Mouse (Mus musculus) ovary, postnatal 36 days (tissue): ENCODE data around the gene Ccdc106.
A peak's percentile ranks its signal among the peaks of the same experiment; 100 is the strongest.
"Not testable (repeated sequence)": the region's sequence is repeated elsewhere in the genome, so short reads cannot be mapped to it uniquely, and the experiment has no call there.

Experiments
- DNase-seq: peaks from one replicate; pipeline ENCODE4 v3.0.0; 2022; ENCODE audit warnings: low spot score, mixed read lengths

Gene Ccdc106

DNA sequence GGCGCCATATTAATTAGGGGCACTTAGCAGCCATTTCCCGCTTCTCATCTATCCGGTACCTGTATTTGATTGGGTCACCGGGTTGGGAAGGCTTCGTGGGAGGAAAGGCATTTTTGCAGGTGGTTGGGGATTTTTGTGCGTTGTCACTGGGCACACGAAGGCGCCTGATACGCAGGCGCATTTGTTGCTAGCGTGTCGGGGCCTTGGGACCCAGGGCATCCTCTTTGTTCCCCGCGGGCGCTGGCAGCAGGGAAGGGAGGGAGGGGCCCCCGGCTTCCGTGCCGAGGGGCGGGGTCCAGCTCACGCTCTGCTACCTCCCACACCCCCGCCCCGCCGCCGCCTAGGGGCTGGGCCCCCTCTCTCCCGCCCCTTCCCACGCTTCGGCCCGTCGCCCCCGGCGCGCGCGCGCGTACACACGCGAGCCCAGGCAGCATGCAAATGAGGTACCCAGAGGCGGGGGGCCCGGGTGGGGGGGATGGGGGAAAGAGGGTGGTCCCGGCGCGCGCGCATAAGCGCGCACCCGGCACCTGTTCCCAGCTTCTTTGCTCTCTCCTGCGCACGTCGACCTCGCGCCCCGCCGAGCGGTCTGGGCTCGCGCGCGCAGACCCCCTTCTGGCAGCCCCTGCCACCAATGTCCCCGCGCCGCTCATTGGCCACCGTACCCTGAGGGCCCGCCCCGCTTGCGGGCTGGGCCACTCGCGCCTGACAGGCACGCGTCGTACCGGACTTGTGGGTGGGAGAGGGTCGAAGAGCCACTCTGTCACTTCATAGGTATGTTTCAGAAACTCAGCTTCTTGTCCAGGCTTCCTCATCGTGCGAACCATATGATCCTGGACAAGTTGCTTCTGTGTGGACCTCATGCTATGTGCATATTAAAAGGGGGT, 5.0 kb upstream of the Ccdc106 start, which contains the start of gene Gm44973:
TSS of gene Gm44973 (plus strand) at position 379 of the 884 bp plus-strand sequence.
- peak; percentile 95 for DNase-seq

DNA sequence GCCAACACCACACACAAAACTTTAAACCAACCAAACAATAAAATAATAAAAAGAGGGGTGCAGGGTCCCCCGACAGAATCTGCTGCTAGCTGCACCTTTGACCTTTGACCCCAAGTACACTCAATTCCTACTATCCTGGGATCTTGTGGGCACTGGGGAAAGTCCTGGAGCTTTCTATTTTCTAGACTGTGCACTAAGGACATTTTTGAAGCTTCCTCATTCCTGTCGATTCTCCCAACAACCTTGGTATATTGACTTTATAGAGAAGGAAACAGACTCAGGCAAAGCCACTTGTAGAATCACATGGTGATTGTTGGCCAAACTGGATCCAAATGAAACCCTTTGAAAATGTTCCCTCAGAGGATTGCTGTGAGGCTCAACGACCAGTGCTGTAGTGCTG, 4.3 kb upstream of the Ccdc106 start:
- DNase-seq = no peak

GRCm38 (mm10) chr7:5016920-5017319, 3.4 kb upstream of the Ccdc106 start:
- DNase-seq = no peak

GRCm38 (mm10) chr7:5017352-5017751, 3.0 kb upstream of the Ccdc106 start:
- DNase-seq = no peak

- no peak for DNase-seq
These were observed 2.4 kb upstream of the Ccdc106 start for GRCm38 (mm10) chr7:5017931-5018330.

DNA sequence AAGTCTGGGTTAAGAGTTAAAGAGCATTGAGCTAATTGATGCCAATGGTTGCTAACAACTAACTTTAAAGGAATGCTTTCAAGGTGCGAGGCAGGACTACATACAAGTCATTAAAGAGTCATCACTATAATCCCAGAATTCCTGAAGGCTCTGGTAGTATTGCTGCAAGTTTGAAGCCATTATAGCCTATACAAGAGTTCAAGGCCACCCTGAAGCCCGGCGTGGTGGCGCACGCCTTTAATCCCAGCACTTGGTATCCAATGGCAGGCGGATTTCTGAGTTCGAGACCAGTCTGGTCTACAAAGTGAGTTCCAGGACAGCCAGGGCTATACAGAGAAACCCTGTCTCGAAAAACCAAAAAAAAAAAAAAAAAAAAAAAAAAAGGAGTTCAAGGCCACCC, 777 bp upstream of the Ccdc106 start:
- not testable (repeated sequence) for DNase-seq

GRCm38 (mm10) chr7:5020685-5021084, 332 bp downstream of the Ccdc106 start:
- no peak for DNase-seq

DNA sequence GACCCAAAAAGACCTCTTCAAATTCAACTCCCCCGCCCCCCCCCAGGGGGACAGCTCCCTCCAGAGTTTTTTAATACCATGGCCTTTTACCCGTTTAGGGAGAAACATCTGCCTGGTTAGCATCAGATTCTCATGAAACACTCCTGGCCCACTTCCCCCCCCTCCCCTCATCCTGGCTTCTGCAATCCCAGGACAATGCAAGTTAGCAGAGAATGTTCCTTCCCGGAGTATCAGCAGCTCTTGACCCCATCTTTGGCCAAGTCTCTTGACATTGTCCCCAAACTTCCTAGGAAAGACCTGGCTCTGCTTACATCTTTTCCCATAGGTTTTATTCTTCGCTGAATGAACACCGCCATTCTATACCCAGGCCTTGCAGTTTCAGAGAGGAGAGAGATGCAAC, 844 bp downstream of the Ccdc106 start:
- no peak for DNase-seq

- DNase-seq = no peak
These were observed 9.2 kb downstream of the Ccdc106 start for GRCm38 (mm10) chr7:5029543-5029942.

DNA sequence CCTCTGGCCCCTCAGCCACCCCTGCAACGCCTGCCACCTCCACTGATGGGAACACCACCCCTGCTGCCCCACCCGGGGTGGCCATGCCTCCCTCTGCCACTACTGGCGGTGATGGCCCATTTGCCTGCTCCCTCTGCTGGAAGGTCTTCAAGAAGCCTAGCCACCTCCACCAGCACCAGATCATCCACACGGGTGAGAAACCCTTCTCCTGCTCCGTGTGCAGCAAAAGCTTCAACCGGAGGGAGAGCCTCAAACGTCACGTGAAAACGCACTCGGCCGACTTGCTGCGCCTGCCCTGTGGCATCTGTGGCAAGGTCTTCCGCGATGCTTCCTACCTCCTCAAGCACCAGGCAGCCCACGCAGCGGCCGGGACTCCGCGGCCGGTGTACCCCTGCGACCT, 9.6 kb downstream of the Ccdc106 start:
- no peak for DNase-seq

DNA sequence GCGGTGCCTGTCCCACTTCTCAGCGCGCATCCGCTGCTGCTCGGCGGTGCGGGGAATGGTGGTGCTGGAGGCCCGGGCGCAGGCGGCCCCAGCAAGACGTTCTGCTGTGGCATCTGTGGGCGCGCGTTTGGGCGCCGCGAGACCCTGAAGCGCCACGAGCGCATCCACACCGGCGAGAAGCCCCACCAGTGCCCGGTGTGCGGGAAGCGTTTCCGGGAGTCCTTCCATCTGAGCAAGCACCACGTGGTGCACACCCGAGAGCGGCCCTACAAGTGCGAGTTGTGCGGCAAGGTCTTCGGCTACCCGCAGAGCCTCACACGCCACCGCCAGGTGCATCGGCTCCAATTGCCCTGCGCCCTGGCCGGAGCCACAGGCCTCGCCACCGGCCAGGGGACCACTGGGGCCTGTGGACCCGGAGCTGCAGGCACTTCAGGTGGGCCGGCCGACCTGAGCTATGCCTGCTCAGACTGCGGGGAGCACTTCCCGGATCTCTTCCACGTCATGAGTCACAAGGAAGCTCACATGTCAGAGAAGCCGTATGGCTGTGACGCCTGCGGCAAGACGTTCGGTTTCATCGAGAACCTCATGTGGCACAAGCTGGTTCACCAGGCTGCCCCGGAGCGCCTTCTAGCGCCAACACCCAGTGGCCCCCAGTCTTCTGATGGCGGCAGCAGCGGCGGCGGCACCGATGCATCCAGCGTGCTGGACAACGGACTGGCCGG, 10.4 kb downstream of the Ccdc106 start:
- DNase-seq = no peak

GRCm38 (mm10) chr7:5031496-5031895, 11.1 kb downstream of the Ccdc106 start:
- DNase-seq = no peak

DNA sequence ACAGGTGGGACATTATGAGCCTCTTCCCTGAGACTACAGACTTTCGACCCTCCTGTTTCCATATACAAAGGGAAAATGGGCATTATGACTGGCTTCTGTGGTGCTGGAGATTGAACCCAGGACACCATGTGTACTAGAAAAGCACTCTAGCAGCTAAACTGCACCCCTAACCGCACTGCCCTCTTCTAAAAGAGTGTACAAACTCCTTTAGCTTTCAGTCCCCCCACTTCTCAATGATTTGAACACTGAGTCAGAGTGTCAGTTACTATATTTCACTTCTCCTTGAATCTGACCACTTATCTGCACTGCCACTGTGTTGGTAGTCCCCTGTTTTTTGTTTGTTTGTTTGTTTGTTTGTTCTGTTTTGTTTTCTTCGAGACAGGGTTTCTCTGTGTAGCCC, 13.5 kb downstream of the Ccdc106 start, which contains the start of gene 4632433K11Rik:
TSS of gene 4632433K11Rik (plus strand) at position 301 of the 400 bp plus-strand sequence.
- no peak for DNase-seq

- no peak for DNase-seq
These were observed 15.3 kb downstream of the Ccdc106 start for GRCm38 (mm10) chr7:5035628-5036027.

- no peak for DNase-seq
These were observed 15.8 kb downstream of the Ccdc106 start for GRCm38 (mm10) chr7:5036136-5036535.

GRCm38 (mm10) chr7:5037026-5037425, 16.7 kb downstream of the Ccdc106 start:
- no peak for DNase-seq

DNA sequence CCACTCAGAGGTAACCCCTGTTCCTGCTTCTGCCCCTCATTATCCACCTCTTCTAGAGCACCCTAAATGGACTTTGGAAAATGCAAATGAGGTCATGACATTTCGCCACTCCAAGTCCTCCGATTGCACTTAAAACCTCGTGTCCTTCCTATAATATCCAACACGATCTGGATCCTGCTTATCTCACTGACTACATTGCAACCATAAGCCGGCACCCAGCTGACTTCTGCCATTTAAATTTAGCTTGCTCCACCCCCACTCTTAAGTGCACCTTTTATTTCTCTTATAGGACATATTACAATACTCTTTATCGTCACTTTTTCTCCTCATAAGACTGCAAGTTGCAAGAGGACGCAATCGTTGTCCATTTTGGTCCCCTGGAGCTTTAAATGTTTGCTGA, 17.1 kb downstream of the Ccdc106 start:
- DNase-seq = no peak

DNA sequence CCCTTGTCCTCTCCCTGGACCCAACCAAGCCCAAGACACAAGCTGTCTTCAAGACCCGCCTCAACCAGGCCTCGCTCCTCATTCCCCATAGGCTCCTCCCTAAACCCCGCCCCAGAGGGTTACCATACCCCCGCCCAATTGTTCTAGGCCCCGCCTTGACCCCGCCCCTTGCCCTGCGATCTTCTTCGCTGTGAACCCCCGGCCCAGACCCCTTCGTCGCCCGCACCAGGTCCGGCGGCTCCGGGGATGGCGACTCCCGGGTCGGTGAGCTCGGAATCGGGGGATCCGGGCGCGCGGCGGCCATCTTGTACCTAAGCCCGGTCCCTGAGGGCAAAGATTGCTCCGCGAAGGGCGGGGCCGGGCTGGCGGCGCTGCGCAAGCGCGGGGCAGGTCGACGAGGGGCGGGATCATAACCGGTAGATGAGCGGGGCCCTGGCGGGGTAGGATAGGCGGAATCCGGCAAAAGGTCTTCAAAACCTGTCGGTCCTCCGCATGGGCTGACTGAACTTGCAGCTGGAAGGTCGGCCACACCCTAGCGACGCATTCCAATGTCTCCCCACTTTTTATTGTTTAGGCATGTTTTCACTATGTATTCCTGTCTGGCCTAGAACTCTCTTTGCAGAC, 17.9 kb downstream of the Ccdc106 start, which contains the start of gene Zfp784:
TSS of gene Zfp784 (minus strand) at position 338 of the 624 bp plus-strand sequence.
- DNase-seq = peak; percentile 94

GRCm38 (mm10) chr7:5038940-5039339, 18.6 kb downstream of the Ccdc106 start:
- no peak for DNase-seq

- no peak for DNase-seq
These were observed 24.6 kb downstream of the Ccdc106 start for GRCm38 (mm10) chr7:5044981-5045380.

DNA sequence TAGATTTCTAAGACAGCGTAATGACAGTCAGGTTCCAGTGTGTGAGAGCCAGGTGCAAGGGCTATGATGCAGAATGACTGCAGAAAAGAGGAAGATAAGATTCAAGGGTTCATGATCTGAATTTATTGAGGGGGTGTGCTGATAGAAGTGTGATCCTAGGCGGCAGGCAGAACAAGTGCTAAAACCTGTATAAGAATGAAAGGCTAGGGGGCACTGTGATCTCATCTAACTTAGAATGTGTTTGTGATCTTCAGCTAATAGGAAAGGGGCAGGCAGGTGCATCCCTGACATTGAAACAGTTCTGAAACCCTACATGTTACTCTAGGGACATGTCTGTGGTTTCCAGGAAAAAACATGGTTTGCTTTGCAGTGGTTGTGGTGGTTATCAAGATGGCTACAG, 25.8 kb downstream of the Ccdc106 start:
- DNase-seq = no peak

GRCm38 (mm10) chr7:5047313-5047712, 27.0 kb downstream of the Ccdc106 start:
- DNase-seq = no peak
